Mouse (Mus musculus): ENCODE data around the gene Bub1b. TPM values are rescaled to one million over a fixed set of nuclear protein-coding genes. Genes with fewer than 3 reads are reported as not detected.

The Bub1b gene
- polyA plus RNA-seq, 1 experiment from 2014 or later, result 10.7 TPM

- Histone ChIP-seq H3K4me2 (no peak overlapping the region), H3K4me1 (no peaks in the 10 kb centered on the region), H3K9ac (no peak overlapping the region), H3K27ac (no peak overlapping the region), H3K4me3 (no peak overlapping the region), H3K9me3 (no peaks in the 10 kb centered on the region), H3K27me3 (replicated peaks) (no peaks in the 10 kb centered on the region), H3K36me3 (replicated peaks) (no peaks in the 10 kb centered on the region)
- WGBS, result 46% methylated on average over 9 of the region's 9 CpGs
- no peak for ATAC-seq (replicated peaks)
These were observed 25.7 kb upstream of the Bub1b start for GRCm38 (mm10) chr2:118572183-118572836.

DNA sequence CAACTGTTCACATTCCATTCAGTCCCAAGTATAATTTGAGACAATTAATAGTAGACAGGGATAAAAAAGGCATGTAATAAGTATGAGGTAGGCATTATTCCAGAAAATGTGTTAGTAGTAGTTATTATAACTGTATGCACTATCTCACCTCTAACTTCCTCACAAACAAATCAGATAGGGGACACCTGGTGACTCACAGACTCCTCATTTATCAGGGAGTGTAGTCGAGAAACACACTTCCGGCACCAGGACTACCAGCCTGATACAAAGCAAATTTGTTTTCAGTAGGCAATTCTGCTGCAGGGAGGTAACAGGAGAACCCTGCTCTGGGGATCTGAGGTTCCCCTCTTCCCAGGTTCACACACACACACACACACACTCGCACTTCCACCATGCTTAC, 24.9 kb upstream of the Bub1b start:
- Histone ChIP-seq H3K4me3 (no peak overlapping the region), H3K36me3 (replicated peaks) (no peaks in the 10 kb centered on the region), H3K27ac (no peak overlapping the region), H3K4me2 (no peak overlapping the region), H3K27me3 (replicated peaks) (no peaks in the 10 kb centered on the region), H3K4me1 (no peaks in the 10 kb centered on the region), H3K9me3 (no peaks in the 10 kb centered on the region), H3K9ac (no peak overlapping the region)
- WGBS, result 90% methylated on average over 3 of the region's 3 CpGs
- no peak for ATAC-seq (replicated peaks)

DNA sequence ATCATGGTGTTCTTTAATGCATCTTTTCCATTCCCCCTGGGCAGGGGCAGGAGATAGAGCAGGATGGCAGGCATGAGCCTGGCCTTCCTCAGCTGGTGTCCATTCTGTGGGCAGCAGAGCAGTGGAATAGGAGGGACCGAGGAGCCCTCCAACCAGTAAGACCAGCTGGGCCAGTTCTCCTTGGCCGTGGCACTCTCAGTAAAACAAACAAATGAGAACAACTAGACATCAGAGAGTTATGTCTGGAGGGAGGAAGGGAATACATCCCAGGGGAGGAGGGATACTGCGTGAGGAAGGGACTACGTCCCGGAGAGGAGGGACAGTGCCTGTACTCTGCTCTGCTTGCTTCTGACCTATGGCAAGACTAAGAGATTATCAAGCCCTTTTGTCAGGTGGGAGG, 12.0 kb upstream of the Bub1b start:
- Histone ChIP-seq H3K9ac (no peak overlapping the region), H3K9me3 (no peaks in the 10 kb centered on the region)
- 88% methylated on average over 5 of the region's 5 CpGs for WGBS

DNA sequence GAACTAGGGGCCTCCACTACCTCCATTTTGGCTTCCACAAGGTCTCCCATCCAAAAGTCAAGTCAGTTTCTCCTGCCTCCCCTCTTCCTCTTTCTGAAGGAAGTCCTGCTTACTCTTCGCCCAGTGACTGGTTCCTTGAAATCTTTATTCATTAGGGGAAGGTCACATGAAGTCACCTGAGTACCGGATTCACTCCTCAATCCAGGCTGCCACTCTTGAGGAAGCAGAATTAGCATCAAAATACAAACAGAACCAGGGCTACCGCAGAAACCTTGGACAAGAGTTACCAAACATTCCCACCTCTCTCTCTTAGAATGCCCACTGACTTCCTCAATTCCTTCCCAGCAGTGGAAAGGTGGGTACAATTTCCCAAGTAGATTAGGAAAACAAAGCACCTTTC, 10.3 kb upstream of the Bub1b start:
- WGBS, result 64% methylated on average over 3 of the region's 3 CpGs
- Histone ChIP-seq H3K4me3 (no peak overlapping the region), H3K4me2 (no peak overlapping the region), H3K9me3 (no peaks in the 10 kb centered on the region), H3K9ac (no peak overlapping the region), H3K4me1 (no peaks in the 10 kb centered on the region), H3K27me3 (replicated peaks) (no peaks in the 10 kb centered on the region), H3K36me3 (replicated peaks) (no peaks in the 10 kb centered on the region), H3K27ac (no peak overlapping the region)
- ATAC-seq (replicated peaks), result no peak

More for the DNA sequence above, 12.0 kb upstream of the Bub1b start:
- no peak for ATAC-seq (replicated peaks)
- no peak overlapping the region for H3K4me3 ChIP-seq
- H3K27ac ChIP-seq, result no peak overlapping the region
- H3K4me2 ChIP-seq, result no peak overlapping the region
- no peaks in the 10 kb centered on the region for H3K36me3 ChIP-seq (replicated peaks)
- H3K4me1 ChIP-seq, result no peaks in the 10 kb centered on the region
- H3K27me3 ChIP-seq (replicated peaks), result no peaks in the 10 kb centered on the region

DNA sequence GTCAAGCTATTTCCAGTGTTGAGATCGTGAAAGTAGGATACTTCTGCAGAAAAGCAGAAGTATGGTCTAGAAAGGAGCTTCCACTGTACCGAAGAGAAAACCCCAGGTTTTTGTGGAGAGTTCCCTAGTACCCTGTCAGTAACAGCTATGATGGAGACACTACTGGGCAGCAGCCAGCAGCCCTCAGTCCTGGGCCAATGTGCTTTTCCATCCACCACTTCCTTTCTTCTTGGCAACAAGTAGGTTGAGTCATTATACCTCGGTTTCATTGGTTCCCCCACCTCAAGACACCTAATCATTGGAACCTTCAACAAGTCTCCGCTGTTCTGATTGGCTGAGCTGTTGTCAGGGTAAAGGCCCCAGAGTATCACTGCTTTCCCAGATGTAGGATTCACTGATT, 6.9 kb upstream of the Bub1b start:
- Histone ChIP-seq H3K27me3 (replicated peaks) (no peaks in the 10 kb centered on the region), H3K4me1 (no peaks in the 10 kb centered on the region), H3K4me2 (no peak overlapping the region), H3K9ac (no peak overlapping the region), H3K9me3 (no peaks in the 10 kb centered on the region), H3K27ac (no peak overlapping the region), H3K4me3 (no peak overlapping the region), H3K36me3 (replicated peaks) (no peaks in the 10 kb centered on the region)
- 93% methylated on average over 4 of the region's 4 CpGs for WGBS
- no peak for ATAC-seq (replicated peaks)

GRCm38 (mm10) chr2:118599087-118599486, 1.1 kb downstream of the Bub1b start:
- H3K9ac ChIP-seq, result no peak overlapping the region
- peaks cover 14% of the 10 kb centered on the region for H3K4me1 ChIP-seq
- no peaks in the 10 kb centered on the region for H3K36me3 ChIP-seq (replicated peaks)
- ATAC-seq (replicated peaks), result no peak
- H3K9me3 ChIP-seq, result no peaks in the 10 kb centered on the region
- H3K4me2 ChIP-seq, result peak overlapping the region; percentile 94; the same call in 1 of the 2 replicates
- H3K4me3 ChIP-seq, result peak overlapping the region; percentile 68
- WGBS, result 46% methylated on average over 4 of the region's 5 CpGs
- no peak overlapping the region for H3K27ac ChIP-seq
- H3K27me3 ChIP-seq (replicated peaks), result no peaks in the 10 kb centered on the region

DNA sequence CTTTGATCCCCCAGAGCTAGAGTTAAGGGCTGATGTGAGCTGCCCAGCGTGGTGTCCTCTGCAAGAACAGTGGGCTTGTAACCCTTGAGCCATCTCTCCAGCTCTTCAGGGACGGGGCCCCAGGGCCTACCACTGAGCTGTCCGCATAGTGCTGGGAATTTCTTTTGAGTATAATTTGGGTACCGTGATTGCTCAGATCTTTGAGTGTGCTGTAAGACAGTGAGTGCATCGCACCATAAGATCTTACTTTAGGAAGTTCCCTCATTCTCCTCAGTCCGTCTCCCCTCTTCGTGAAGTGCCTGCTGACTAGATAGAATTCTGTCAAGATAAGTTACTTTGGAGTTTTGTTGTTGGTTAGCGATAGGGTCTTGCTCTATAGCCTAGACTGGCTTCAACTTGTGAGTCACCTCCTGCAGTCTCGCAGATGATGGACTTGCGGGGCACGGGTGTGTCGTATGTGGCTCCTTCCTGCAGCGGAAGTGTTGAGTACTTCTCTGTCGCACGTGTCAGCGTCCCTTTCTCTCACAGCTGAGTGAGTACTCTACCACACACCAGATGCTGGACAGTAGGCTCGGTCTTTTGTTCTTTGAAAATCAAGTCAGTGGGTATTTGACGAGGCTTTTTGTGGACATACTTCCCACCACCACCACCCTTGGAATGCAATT, 3.7 kb downstream of the Bub1b start:
- Histone ChIP-seq H3K4me1 (peaks cover 14% of the 10 kb centered on the region), H3K9me3 (no peaks in the 10 kb centered on the region), H3K4me2 (no peak overlapping the region), H3K9ac (no peak overlapping the region), H3K36me3 (replicated peaks) (no peaks in the 10 kb centered on the region), H3K4me3 (no peak overlapping the region), H3K27me3 (replicated peaks) (no peaks in the 10 kb centered on the region), H3K27ac (no peak overlapping the region)
- no peak for ATAC-seq (replicated peaks)
- 91% methylated on average over 18 of the region's 18 CpGs for WGBS

- WGBS, result 95% methylated on average over 6 of the region's 6 CpGs
- H3K27ac ChIP-seq, result no peak overlapping the region
- no peak overlapping the region for H3K4me2 ChIP-seq
- H3K9me3 ChIP-seq, result no peaks in the 10 kb centered on the region
- no peak overlapping the region for H3K4me3 ChIP-seq
- H3K9ac ChIP-seq, result no peak overlapping the region
- no peaks in the 10 kb centered on the region for H3K27me3 ChIP-seq (replicated peaks)
- no peak for ATAC-seq (replicated peaks)
- no peaks in the 10 kb centered on the region for H3K4me1 ChIP-seq
- no peaks in the 10 kb centered on the region for H3K36me3 ChIP-seq (replicated peaks)
These were observed 6.1 kb downstream of the Bub1b start for GRCm38 (mm10) chr2:118604091-118604490.

- H3K27me3 ChIP-seq (replicated peaks), result no peaks in the 10 kb centered on the region
- no peak overlapping the region for H3K9ac ChIP-seq
- H3K36me3 ChIP-seq (replicated peaks), result no peaks in the 10 kb centered on the region
- no peak overlapping the region for H3K27ac ChIP-seq
- 80% methylated on average over 2 of the region's 2 CpGs for WGBS
- H3K9me3 ChIP-seq, result no peaks in the 10 kb centered on the region
- no peak for ATAC-seq (replicated peaks)
- H3K4me3 ChIP-seq, result no peak overlapping the region
- H3K4me1 ChIP-seq, result no peaks in the 10 kb centered on the region
- no peak overlapping the region for H3K4me2 ChIP-seq
These were observed 8.0 kb downstream of the Bub1b start for GRCm38 (mm10) chr2:118606032-118606431.

DNA sequence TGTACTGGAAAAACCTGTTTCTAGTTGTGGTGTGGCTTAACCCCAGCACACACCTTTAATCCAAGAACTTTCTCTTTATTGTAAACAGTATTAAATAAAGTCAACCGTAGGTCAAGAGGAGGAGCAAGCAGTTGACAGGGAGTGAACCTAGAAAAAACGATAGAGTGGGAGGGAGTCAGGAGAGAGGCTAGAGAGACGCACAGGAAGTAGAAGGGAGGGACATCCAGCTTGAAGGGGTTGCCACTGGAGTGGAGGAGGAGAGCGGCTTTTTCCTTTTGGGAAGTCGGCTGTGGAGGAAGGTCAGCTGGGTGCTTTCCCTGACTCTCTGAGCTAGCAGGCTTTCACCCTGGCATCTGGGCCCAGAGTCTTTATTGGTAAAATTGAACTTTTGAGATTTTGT, 9.0 kb downstream of the Bub1b start:
- H3K27me3 ChIP-seq (replicated peaks), result no peaks in the 10 kb centered on the region
- no peak overlapping the region for H3K9ac ChIP-seq
- no peak overlapping the region for H3K4me3 ChIP-seq
- no peaks in the 10 kb centered on the region for H3K4me1 ChIP-seq
- no peak for ATAC-seq (replicated peaks)
- no peaks in the 10 kb centered on the region for H3K36me3 ChIP-seq (replicated peaks)
- no peaks in the 10 kb centered on the region for H3K9me3 ChIP-seq
- H3K27ac ChIP-seq, result no peak overlapping the region
- WGBS, result 77% methylated on average over 5 of the region's 5 CpGs
- no peak overlapping the region for H3K4me2 ChIP-seq

DNA sequence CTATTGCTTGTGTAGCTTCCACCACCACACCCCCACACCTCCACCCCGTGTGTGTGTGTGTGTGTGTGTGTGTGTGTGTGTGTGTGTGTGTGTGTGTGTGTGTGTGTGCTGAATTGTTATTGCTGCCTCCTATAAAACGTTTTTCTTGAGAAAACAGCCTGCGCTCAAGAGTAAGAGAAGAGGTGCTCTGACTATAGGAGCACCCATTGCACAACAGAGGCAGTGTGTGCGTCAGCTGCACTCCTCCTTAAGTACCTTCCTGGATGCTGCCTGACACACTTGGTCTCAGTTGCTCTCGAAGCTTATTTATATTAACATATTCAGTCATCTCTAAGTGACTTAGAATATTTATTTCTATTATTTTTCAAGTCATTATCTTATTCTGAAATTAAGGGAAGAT, 20.0 kb downstream of the Bub1b start:
- H3K9me3 ChIP-seq, result no peaks in the 10 kb centered on the region
- H3K4me2 ChIP-seq, result no peak overlapping the region
- H3K27me3 ChIP-seq (replicated peaks), result no peaks in the 10 kb centered on the region
- no peak overlapping the region for H3K4me3 ChIP-seq
- WGBS, result 91% methylated on average over 4 of the region's 5 CpGs
- H3K9ac ChIP-seq, result no peak overlapping the region
- H3K36me3 ChIP-seq (replicated peaks), result no peaks in the 10 kb centered on the region
- no peak for ATAC-seq (replicated peaks)
- no peak overlapping the region for H3K27ac ChIP-seq
- no peaks in the 10 kb centered on the region for H3K4me1 ChIP-seq

GRCm38 (mm10) chr2:118620101-118620500, 22.1 kb downstream of the Bub1b start:
- no peaks in the 10 kb centered on the region for H3K36me3 ChIP-seq (replicated peaks)
- no peak overlapping the region for H3K27ac ChIP-seq
- no peak overlapping the region for H3K4me3 ChIP-seq
- no peak for ATAC-seq (replicated peaks)
- no peaks in the 10 kb centered on the region for H3K27me3 ChIP-seq (replicated peaks)
- 75% methylated on average over 2 of the region's 2 CpGs for WGBS
- H3K9me3 ChIP-seq, result no peaks in the 10 kb centered on the region
- no peak overlapping the region for H3K9ac ChIP-seq
- H3K4me2 ChIP-seq, result no peak overlapping the region
- H3K4me1 ChIP-seq, result no peaks in the 10 kb centered on the region

DNA sequence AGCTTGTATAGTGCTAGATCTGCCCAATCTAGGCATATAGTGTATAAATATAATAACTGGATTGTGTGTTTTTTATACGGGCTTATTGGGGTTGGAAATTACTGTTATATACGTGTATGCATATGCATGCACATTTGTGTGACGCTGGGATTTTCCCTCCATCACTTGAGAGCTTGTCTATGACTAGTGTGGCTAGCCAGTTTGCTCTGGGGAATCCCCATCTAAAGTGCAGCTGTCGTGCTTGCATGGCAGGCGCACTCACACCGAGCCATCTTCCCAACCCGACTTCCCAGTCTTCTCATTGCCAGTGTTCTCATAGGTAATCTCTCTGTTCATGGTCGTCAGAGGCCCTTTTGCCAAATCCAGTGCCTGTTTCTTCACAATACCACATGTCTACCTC, 22.6 kb downstream of the Bub1b start:
- H3K9ac ChIP-seq, result no peak overlapping the region
- H3K36me3 ChIP-seq (replicated peaks), result no peaks in the 10 kb centered on the region
- H3K27ac ChIP-seq, result no peak overlapping the region
- no peak for ATAC-seq (replicated peaks)
- H3K9me3 ChIP-seq, result no peaks in the 10 kb centered on the region
- H3K4me1 ChIP-seq, result no peaks in the 10 kb centered on the region
- no peaks in the 10 kb centered on the region for H3K27me3 ChIP-seq (replicated peaks)
- H3K4me2 ChIP-seq, result no peak overlapping the region
- WGBS, result 88% methylated on average over 8 of the region's 8 CpGs
- no peak overlapping the region for H3K4me3 ChIP-seq

Data from midbrain, embryonic 15.5 days (tissue).